Mouse (Mus musculus): ENCODE data around the gene Sh3bp5. TPM values are rescaled to one million over a fixed set of nuclear protein-coding genes. Genes with fewer than 3 reads are reported as not detected.

The Sh3bp5 gene
- total RNA-seq, 1 experiment from 2014 or later, result 4.0 TPM

GRCm38 (mm10) chr14:31369377-31369776 is 66.5 kb downstream of the Sh3bp5 start:
- no peak for ATAC-seq (replicated peaks; ENCODE audit: low read depth, poor library complexity, severe bottlenecking)

- ATAC-seq (replicated peaks; ENCODE audit: low read depth, poor library complexity, severe bottlenecking), result no peak
These were observed 67.9 kb downstream of the Sh3bp5 start for GRCm38 (mm10) chr14:31367951-31368350.

- ATAC-seq (replicated peaks; ENCODE audit: low read depth, poor library complexity, severe bottlenecking), result peak; percentile 63; the same call in 1 of the 2 replicates
These were observed 70.5 kb downstream of the Sh3bp5 start for GRCm38 (mm10) chr14:31365350-31365749.

- 0 out of 2 replicates have a peak, but pooled peaks have one; percentile 47 for ATAC-seq (replicated peaks; ENCODE audit: low read depth, poor library complexity, severe bottlenecking)
These were observed 71.3 kb downstream of the Sh3bp5 start for GRCm38 (mm10) chr14:31364589-31364988.

GRCm38 (mm10) chr14:31362236-31362635 is 73.6 kb downstream of the Sh3bp5 start:
- ATAC-seq (replicated peaks; ENCODE audit: low read depth, poor library complexity, severe bottlenecking), result no peak

GRCm38 (mm10) chr14:31345367-31345766 is 90.5 kb downstream of the Sh3bp5 start:
- ATAC-seq (replicated peaks; ENCODE audit: low read depth, poor library complexity, severe bottlenecking), result no peak

- ATAC-seq (replicated peaks; ENCODE audit: low read depth, poor library complexity, severe bottlenecking), result no peak
These were observed 92.6 kb downstream of the Sh3bp5 start for GRCm38 (mm10) chr14:31343241-31343640.

- no peak for ATAC-seq (replicated peaks; ENCODE audit: low read depth, poor library complexity, severe bottlenecking)
These were observed 97.9 kb downstream of the Sh3bp5 start for GRCm38 (mm10) chr14:31337947-31338346.

- peak; percentile 45 for ATAC-seq (replicated peaks; ENCODE audit: low read depth, poor library complexity, severe bottlenecking)
These were observed 98.5 kb downstream of the Sh3bp5 start for GRCm38 (mm10) chr14:31337406-31337805.

- ATAC-seq (replicated peaks; ENCODE audit: low read depth, poor library complexity, severe bottlenecking), result peak; percentile 95
These were observed 99.3 kb downstream of the Sh3bp5 start, which contains the start of gene Capn7 for GRCm38 (mm10) chr14:31336369-31337155. Capn7 (plus strand) TSS chr14:31336638.

- ATAC-seq (replicated peaks; ENCODE audit: low read depth, poor library complexity, severe bottlenecking), result no peak
These were observed 100.1 kb downstream of the Sh3bp5 start for GRCm38 (mm10) chr14:31335765-31336164.

GRCm38 (mm10) chr14:31330957-31331356 is 104.9 kb downstream of the Sh3bp5 start:
- no peak for ATAC-seq (replicated peaks; ENCODE audit: low read depth, poor library complexity, severe bottlenecking)

- ATAC-seq (replicated peaks; ENCODE audit: low read depth, poor library complexity, severe bottlenecking), result no peak
These were observed 106.1 kb downstream of the Sh3bp5 start for GRCm38 (mm10) chr14:31329741-31330140.

GRCm38 (mm10) chr14:31327681-31328080 is 108.2 kb downstream of the Sh3bp5 start:
- ATAC-seq (replicated peaks; ENCODE audit: low read depth, poor library complexity, severe bottlenecking), result no peak

- no peak for ATAC-seq (replicated peaks; ENCODE audit: low read depth, poor library complexity, severe bottlenecking)
These were observed 108.7 kb downstream of the Sh3bp5 start for GRCm38 (mm10) chr14:31327196-31327595.

GRCm38 (mm10) chr14:31326770-31327169 is 109.1 kb downstream of the Sh3bp5 start:
- ATAC-seq (replicated peaks; ENCODE audit: low read depth, poor library complexity, severe bottlenecking), result no peak

GRCm38 (mm10) chr14:31325551-31325950 is 110.3 kb downstream of the Sh3bp5 start:
- ATAC-seq (replicated peaks; ENCODE audit: low read depth, poor library complexity, severe bottlenecking), result no peak

- ATAC-seq (replicated peaks; ENCODE audit: low read depth, poor library complexity, severe bottlenecking), result no peak
These were observed 111.0 kb downstream of the Sh3bp5 start for GRCm38 (mm10) chr14:31324851-31325250.

- peak; percentile 81 for ATAC-seq (replicated peaks; ENCODE audit: low read depth, poor library complexity, severe bottlenecking)
These were observed 111.8 kb downstream of the Sh3bp5 start, which contains the start of gene Dnah1 for GRCm38 (mm10) chr14:31323849-31324792. Dnah1 (minus strand) TSS chr14:31323896.

- ATAC-seq (replicated peaks; ENCODE audit: low read depth, poor library complexity, severe bottlenecking), result no peak
These were observed 112.7 kb downstream of the Sh3bp5 start for GRCm38 (mm10) chr14:31323189-31323588.

- no peak for ATAC-seq (replicated peaks; ENCODE audit: low read depth, poor library complexity, severe bottlenecking)
These were observed 113.7 kb downstream of the Sh3bp5 start for GRCm38 (mm10) chr14:31322191-31322590.

Measured in common myeloid progenitor, adult 5-6 weeks (primary cell).